Mouse (Mus musculus) brain, embryonic 14.5 days (tissue): Measurements from ENCODE around the gene Trim10. TPM values are rescaled to one million over a fixed set of nuclear protein-coding genes. Genes with fewer than 3 reads are reported as not detected.

Experiments
- DNase-seq: peaks from one replicate; pipeline ENCODE4 v3.0.0-alpha.2; 2011; ENCODE audit warnings: low read depth
- CTCF ChIP-seq: fragments of 200-500 bp; IDR thresholded peaks from 2 replicates; pipeline ENCODE4 v1.5.1; 2012; ENCODE audit warnings: inconsistent platforms, mild to moderate bottlenecking, moderate library complexity, borderline replicate concordance; ENCODE audit not compliant: insufficient read depth, insufficient read length; ENCODE audit errors: extremely low read depth
- POLR2A ChIP-seq: fragments of 200-500 bp; IDR thresholded peaks from 2 replicates; pipeline ENCODE4 v1.6.1; 2012; ENCODE audit warnings: mild to moderate bottlenecking, inconsistent platforms, borderline replicate concordance; ENCODE audit not compliant: poor library complexity, insufficient read depth, insufficient read length, severe bottlenecking; ENCODE audit errors: extremely low read depth
- polyA plus RNA-seq: library from polyadenylated mRNA; depleted of rRNA; stranded (reverse); fragments of >200 nt; gene quantifications from 2 replicates; pipeline ENCODE4 v1.2.3, GENCODE M21; 2012; rRNA removed

Gene Trim10
- polyA plus RNA-seq, 1 experiment = 0.52 TPM

DNA sequence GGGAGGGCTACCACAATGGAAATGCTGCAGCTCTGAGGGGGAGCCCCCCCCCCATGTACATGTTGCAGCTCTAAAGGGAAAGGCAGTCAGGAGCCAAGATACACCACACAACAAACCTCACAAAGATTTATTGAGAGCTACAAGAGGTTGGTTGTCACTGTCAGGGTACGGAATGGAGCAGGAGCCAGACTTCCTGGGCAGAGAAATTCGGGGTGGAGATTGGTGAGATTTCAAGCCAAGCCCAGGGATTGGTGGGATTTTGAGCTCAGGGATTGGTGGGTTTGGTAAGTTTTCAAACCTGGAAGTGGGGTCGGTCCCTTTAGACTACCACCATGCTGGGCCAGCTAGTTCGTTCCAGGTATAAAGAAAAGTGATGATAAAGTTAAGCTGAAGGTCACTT is 54.1 kb downstream of the Trim10 start:
- DNase-seq = no peak
- TF ChIP-seq POLR2A = no peak
- TF ChIP-seq CTCF = no peak

Other genes starting within 250 kb of the Trim10 start
- not detected in 2 replicates for gene H2-M9, start 226.9 kb upstream of the Trim10 start, polyA plus RNA-seq
- gene H2-M1, start 197.4 kb upstream of the Trim10 start, polyA plus RNA-seq = not detected in 2 replicates
- not detected in 2 replicates for gene H2-M10.5, start 96.7 kb upstream of the Trim10 start, polyA plus RNA-seq
- not detected in 2 replicates for gene H2-M10.6, start 57.4 kb upstream of the Trim10 start, polyA plus RNA-seq
- 25.3 and 33.7 TPM in 2 replicates for gene Trim26, start 32.4 kb upstream of the Trim10 start, polyA plus RNA-seq
- gene Trim15, start 2.4 kb upstream of the Trim10 start, polyA plus RNA-seq = 0.09 and 0.16 TPM in 2 replicates
- 0.08 TPM in 1 of 2 replicates, not detected in the other for gene Trim40, start 20.5 kb downstream of the Trim10 start, polyA plus RNA-seq
- gene Trim31, start 28.5 kb downstream of the Trim10 start, polyA plus RNA-seq = not detected in 2 replicates
- gene Rnf39, start 73.3 kb downstream of the Trim10 start, polyA plus RNA-seq = 0.18 and 0.19 TPM in 2 replicates
- gene Ppp1r11, start 82.2 kb downstream of the Trim10 start, polyA plus RNA-seq = 143 and 150 TPM in 2 replicates
- gene Znrd1, start 89.0 kb downstream of the Trim10 start, polyA plus RNA-seq = 41.8 and 55.2 TPM in 2 replicates
- gene Znrd1as, start 89.0 kb downstream of the Trim10 start, polyA plus RNA-seq = 3.5 TPM in 2 replicates
- gene 2410137M14Rik, start 111.7 kb downstream of the Trim10 start, polyA plus RNA-seq = 1.5 and 1.6 TPM in 2 replicates
- 13.4 and 16.0 TPM in 2 replicates for gene H2-M5, start 120.0 kb downstream of the Trim10 start, polyA plus RNA-seq
- 352 and 386 TPM in 2 replicates for gene Zfp57, start 131.6 kb downstream of the Trim10 start, polyA plus RNA-seq
- gene Mog, start 153.8 kb downstream of the Trim10 start, polyA plus RNA-seq = not detected in 2 replicates
- 238 and 282 TPM in 2 replicates for gene Gabbr1, start 176.4 kb downstream of the Trim10 start, polyA plus RNA-seq
- not detected in 2 replicates for gene Olfr90, start 218.9 kb downstream of the Trim10 start, polyA plus RNA-seq
- not detected in 2 replicates for gene Olfr91, start 228.7 kb downstream of the Trim10 start, polyA plus RNA-seq